ENCODE assay signal across 8 mouse cellular contexts in the genomic region with DNA sequence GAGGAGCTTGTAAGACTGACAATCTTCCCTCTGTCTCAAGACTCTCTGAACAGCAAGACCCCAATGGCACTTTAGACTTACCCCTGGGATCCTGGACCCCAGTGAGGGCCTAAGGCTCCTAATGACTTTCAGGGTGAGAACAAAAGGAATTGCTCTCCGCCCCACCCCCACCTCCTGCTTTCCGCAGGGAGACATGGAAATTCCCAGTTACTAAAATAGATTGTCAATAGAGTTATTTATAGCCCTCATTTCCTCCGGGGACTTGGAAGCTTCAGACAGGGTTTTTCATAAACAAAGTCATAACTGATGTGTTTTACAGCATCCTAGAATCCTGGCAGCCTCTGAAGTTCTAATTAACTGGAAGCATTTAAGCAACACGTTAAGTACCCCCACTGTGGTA. TPM values are rescaled to one million over a fixed set of nuclear protein-coding genes. Genes with fewer than 3 reads are reported as not detected.
DNase-seq lines count a peak whose midpoint lies in the region; ATAC-seq and TF ChIP-seq lines count a peak whose summit lies in the region.

No protein-coding gene starts in this region.

- ATAC-seq in midbrain, postnatal 0 days (ENCODE audit: low FRiP score), result no peak

- intact Hi-C loops in gastrocnemius, postnatal 14 days (cut with DNase I; ENCODE audit: low total_unique reads), result no loop called here

- H3K27me3 ChIP-seq in midbrain, postnatal 0 days (ENCODE audit: insufficient read depth, low read length), result no peaks in the 10 kb centered on the region
- no peaks in the 10 kb centered on the region for H3K27me3 ChIP-seq in midbrain, embryonic 10.5 days (ENCODE audit: low read depth, poor library complexity, severe bottlenecking)

- WGBS in midbrain, postnatal 0 days, result 26% methylated on average over 4 of the region's 4 CpGs
- 40% methylated on average over 4 of the region's 4 CpGs for WGBS in midbrain, embryonic 10.5 days

- no peaks in the 10 kb centered on the region for H3K9me3 ChIP-seq in midbrain, postnatal 0 days (ENCODE audit: low read length)
- H3K9me3 ChIP-seq in midbrain, embryonic 10.5 days (replicated peaks), result no peaks in the 10 kb centered on the region

- DNase-seq in midbrain, postnatal 0 days (ENCODE audit: low spot score), result peak; percentile 42
- no peak for DNase-seq in midbrain, embryonic 10.5 days (ENCODE audit: low spot score)
- peak; percentile 33 for DNase-seq in gastrocnemius, postnatal 14 days
- DNase-seq in kidney, adult 18-20 months, result peak; percentile 67
- peak; percentile 66 for DNase-seq in lung, postnatal 36 days
- DNase-seq in cerebellum, adult 11-12 months, result no peak
- no peak for DNase-seq in layer of hippocampus, adult 9-11 months
- DNase-seq in ovary, postnatal 36 days (ENCODE audit: low spot score), result no peak

- no peak overlapping the region for H3K4me3 ChIP-seq in midbrain, postnatal 0 days (ENCODE audit: low read depth, low read length)
- H3K4me3 ChIP-seq in midbrain, embryonic 10.5 days, result no peak overlapping the region

- 0 out of 2 replicates have a peak, but pooled peaks cover 4% of the 10 kb centered on the region for H3K4me1 ChIP-seq in midbrain, postnatal 0 days (ENCODE audit: insufficient read depth, low read length)
- H3K4me1 ChIP-seq in midbrain, embryonic 10.5 days, result peaks cover 5% of the 10 kb centered on the region

- no peak overlapping the region for H3K9ac ChIP-seq in midbrain, postnatal 0 days (replicated peaks; ENCODE audit: low read length, poor library complexity, severe bottlenecking)

- H3K4me2 ChIP-seq in midbrain, postnatal 0 days (ENCODE audit: low read depth, low read length, poor library complexity, severe bottlenecking), result no peak overlapping the region

- TF ChIP-seq CTCF in midbrain, postnatal 0 days (IDR thresholded peaks at IDR 0.05), result no peak

- no peak overlapping the region for H3K27ac ChIP-seq in midbrain, postnatal 0 days (ENCODE audit: low read depth, low read length)
- no peak overlapping the region; the same call in 1 of the 2 replicates for H3K27ac ChIP-seq in midbrain, embryonic 10.5 days (replicated peaks)

- no peaks in the 10 kb centered on the region for H3K36me3 ChIP-seq in midbrain, postnatal 0 days (ENCODE audit: insufficient read depth, low read length)
- H3K36me3 ChIP-seq in midbrain, embryonic 10.5 days, result no peaks in the 10 kb centered on the region

RNA-seq across cellular contexts. Expression of a gene that starts 51.4 kb away (rescaled TPM):
- total RNA-seq in midbrain, postnatal 0 days (2014; rRNA removed), result 37.4 and 45.9 TPM in 2 replicates
- polyA plus RNA-seq in midbrain, postnatal 0 days (2015; fragmentation: Nextera tagmentation; extraction: Ambion mirVana), result 10.7 and 13.8 TPM in 2 replicates
- 9.8 and 10.2 TPM in 2 replicates for polyA plus RNA-seq in midbrain, embryonic 10.5 days (2016; fragmentation: Nextera tagmentation; extraction: Ambion mirVana)
- total RNA-seq in gastrocnemius, postnatal 14 days (2021), result 10 to 100 TPM; 24.2 to 26.1 TPM

RNA-seq across cellular contexts. Expression of a gene that starts 59.9 kb away (rescaled TPM):
- 0.24 and 0.71 TPM in 2 replicates for total RNA-seq in midbrain, postnatal 0 days (2014; rRNA removed)
- 0.15 TPM in 1 of 2 replicates, not detected in the other for polyA plus RNA-seq in midbrain, postnatal 0 days (2015; fragmentation: Nextera tagmentation; extraction: Ambion mirVana)
- not detected in 2 replicates for polyA plus RNA-seq in midbrain, embryonic 10.5 days (2016; fragmentation: Nextera tagmentation; extraction: Ambion mirVana)
- not detected for total RNA-seq in gastrocnemius, postnatal 14 days (2021)

Comparison
In these comparisons a context has a peak if more than half of its experiments do, and no peak if none do; other contexts are left out.
1. DNase-seq: peak in midbrain, postnatal 0 days (single experiment), gastrocnemius, postnatal 14 days (single experiment), kidney, adult 18-20 months (single experiment) and lung, postnatal 36 days (single experiment); none in midbrain, embryonic 10.5 days (single experiment), cerebellum, adult 11-12 months (single experiment), layer of hippocampus, adult 9-11 months (single experiment) and ovary, postnatal 36 days (single experiment).